Mouse (Mus musculus) liver, postnatal 0 days (tissue): ENCODE measurements around the gene Atf7. TPM values are rescaled to one million over a fixed set of nuclear protein-coding genes. Genes with fewer than 3 reads are reported as not detected.
"Not testable (repeated sequence)": the region's sequence is repeated elsewhere in the genome, so short reads cannot be mapped to it uniquely, and the experiment has no call there.

Experiments used
- ATAC-seq: fragments of 200-750 bp; cut with Nextera tagmentation; 2 replicates; pipeline ENCODE4 v1.8.0; 2017; ENCODE audit warnings: mild to moderate bottlenecking, moderate library complexity
- DNase-seq: peaks from one replicate; pipeline ENCODE4 v3.0.0-alpha.2; 2016
- H3K27ac ChIP-seq: fragments of 300-500 bp; sonication (generic); 2 replicates; pipeline ENCODE4 v1.5.1; 2014; ENCODE audit warnings: antibody characterized with exemption, moderate library complexity, mild to moderate bottlenecking, low read depth
- H3K27me3 ChIP-seq: fragments of 300-500 bp; sonication (generic); 2 replicates; pipeline ENCODE4 v1.6.1; 2014; ENCODE audit warnings: low read length, control low read depth, mixed read lengths; ENCODE audit not compliant: insufficient read depth
- H3K36me3 ChIP-seq: fragments of 300-500 bp; sonication (generic); replicated peaks from 2 replicates; pipeline ENCODE4 v1.6.1; 2014; ENCODE audit warnings: mild to moderate bottlenecking, control low read depth, low read length, moderate library complexity, mixed read lengths; ENCODE audit not compliant: insufficient read depth
- H3K4me1 ChIP-seq: fragments of 300-500 bp; sonication (generic); 2 replicates; pipeline ENCODE4 v1.6.1; 2014; ENCODE audit warnings: antibody characterized with exemption, mild to moderate bottlenecking, control low read depth; ENCODE audit not compliant: insufficient read depth
- H3K4me2 ChIP-seq: fragments of 300-500 bp; sonication (generic); 2 replicates; pipeline ENCODE4 v1.6.1; 2014; ENCODE audit warnings: low read depth, mild to moderate bottlenecking, low read length, moderate library complexity, mixed read lengths
- H3K4me3 ChIP-seq: fragments of 300-500 bp; sonication (generic); 2 replicates; pipeline ENCODE4 v1.5.1; 2014; ENCODE audit warnings: low read depth, low read length
- H3K9ac ChIP-seq: fragments of 300-500 bp; sonication (generic); replicated peaks from 2 replicates; pipeline ENCODE4 v1.6.1; 2014; ENCODE audit warnings: mild to moderate bottlenecking, moderate library complexity
- H3K9me3 ChIP-seq: fragments of 300-500 bp; sonication (generic); 2 replicates; pipeline ENCODE4 v1.6.1; 2016; ENCODE audit warnings: mild to moderate bottlenecking, control low read depth, low read length, mixed read lengths
- CTCF ChIP-seq: sonication (generic); IDR thresholded peaks from 2 replicates; pipeline ENCODE4 v1.5.1; 2016; ENCODE audit warnings: antibody characterized with exemption, low read depth
- EP300 ChIP-seq: IDR thresholded peaks from 2 replicates; pipeline ENCODE4 v1.6.1; 2016; ENCODE audit warnings: antibody characterized with exemption, low read depth, mild to moderate bottlenecking
- WGBS: fragments of 180-500 bp; shearing (Covaris S2); extraction: QIAGEN DNeasy Blood & Tissue Kit; methylation state at CpG from one replicate; pipeline ENCODE4 v1.1.7; 2014; ENCODE audit not compliant: insufficient replicate concordance; 5-methylcytosine and 5-hydroxymethylcytosine counted together
- polyA plus RNA-seq: library from polyadenylated mRNA; unstranded; fragments of >200 nt; fragmentation: Nextera tagmentation; extraction: Ambion mirVana; gene quantifications from 2 replicates; pipeline ENCODE4 v1.2.1, GENCODE M21; 2015

Atf7 gene
- polyA plus RNA-seq, 1 experiment from 2014 or later = 8.1 TPM

DNA sequence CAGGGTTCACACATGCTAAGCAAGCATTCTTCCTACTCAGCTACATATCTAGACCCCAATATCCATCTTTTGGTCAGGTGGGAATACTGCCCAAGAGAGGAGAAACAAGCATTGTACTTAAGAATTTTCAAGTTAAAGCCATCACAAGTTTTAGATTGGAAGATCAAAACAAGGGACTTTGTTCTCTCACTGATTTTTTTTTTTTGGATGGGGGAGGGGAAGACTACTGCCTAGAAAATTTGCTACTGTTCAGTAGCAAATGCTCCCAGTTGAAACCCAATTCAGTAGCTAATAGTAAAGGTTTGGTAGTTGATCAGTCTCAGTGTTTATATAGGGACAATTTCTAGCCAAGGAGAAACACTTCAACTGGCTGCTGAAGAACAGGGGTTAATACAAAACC is 2.7 kb downstream of the Atf7 start:
- H3K36me3 ChIP-seq = no peaks in the 10 kb centered on the region
- H3K27me3 ChIP-seq = no peaks in the 10 kb centered on the region
- ATAC-seq (no peak), DNase-seq (no peak)
- TF ChIP-seq EP300 = no peak
- TF ChIP-seq CTCF = no peak
- H3K4me3 ChIP-seq = no peak overlapping the region
- no peaks in the 10 kb centered on the region for H3K9me3 ChIP-seq
- no peak overlapping the region for H3K9ac ChIP-seq
- H3K4me1 ChIP-seq = peaks cover 20% of the 10 kb centered on the region
- no peak overlapping the region for H3K27ac ChIP-seq
- H3K4me2 ChIP-seq = 0 out of 2 replicates have a peak overlapping the region, but pooled peaks have one; percentile 3

DNA sequence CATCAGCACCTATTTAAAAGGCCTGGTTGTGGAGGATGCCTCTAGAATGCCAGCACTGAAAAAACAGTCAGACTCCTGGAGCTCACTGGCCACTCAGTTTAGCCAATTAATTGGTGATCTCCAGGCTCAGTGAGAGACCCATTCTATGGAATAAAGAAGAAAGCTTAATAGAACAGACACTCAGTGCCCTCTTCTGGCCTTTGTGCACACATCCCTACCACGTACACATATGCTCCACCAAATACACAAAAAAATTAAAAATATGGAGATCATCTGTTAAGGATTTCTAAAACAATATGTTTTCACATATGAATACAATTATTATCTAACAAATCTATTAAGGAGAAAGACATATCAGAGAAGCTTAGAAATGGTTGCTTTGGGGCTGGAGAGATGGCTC is 4.5 kb downstream of the Atf7 start:
- peaks cover 20% of the 10 kb centered on the region for H3K4me1 ChIP-seq
- TF ChIP-seq EP300 (no peak), CTCF (0 out of 2 replicates have a peak, but pooled peaks have one; percentile 18)
- DNase-seq (no peak), ATAC-seq (no peak)
- H3K27me3 ChIP-seq = no peaks in the 10 kb centered on the region
- no peaks in the 10 kb centered on the region for H3K9me3 ChIP-seq
- no peak overlapping the region for H3K9ac ChIP-seq
- H3K4me2 ChIP-seq = no peak overlapping the region
- 76% methylated on average over 1 of the region's 1 CpGs for WGBS
- H3K36me3 ChIP-seq = no peaks in the 10 kb centered on the region
- H3K4me3 ChIP-seq = no peak overlapping the region
- no peak overlapping the region for H3K27ac ChIP-seq

DNA sequence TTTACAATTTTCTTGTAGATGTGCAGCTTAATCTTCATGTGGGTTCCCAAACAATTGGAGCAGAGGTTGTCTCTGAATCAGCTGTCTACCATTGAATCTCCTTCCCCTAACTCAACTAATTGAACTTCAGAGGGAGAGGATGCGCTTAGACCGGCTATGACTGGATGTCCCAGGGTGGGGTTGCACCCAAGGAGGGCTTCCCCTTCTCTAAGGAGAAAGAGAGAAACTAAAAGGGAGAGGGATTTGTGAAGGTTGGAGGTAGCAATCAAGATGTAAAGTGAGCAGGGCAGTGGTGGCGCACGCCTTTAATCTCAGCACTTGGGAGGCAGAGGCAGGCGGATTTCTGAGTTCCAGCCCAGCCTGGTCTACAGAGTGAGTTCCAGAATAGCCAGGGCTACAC is 5.8 kb downstream of the Atf7 start:
- no peaks in the 10 kb centered on the region for H3K9me3 ChIP-seq
- TF ChIP-seq EP300 (no peak), CTCF (no peak)
- H3K36me3 ChIP-seq = no peaks in the 10 kb centered on the region
- no peak for ATAC-seq
- no peak overlapping the region for H3K27ac ChIP-seq
- H3K9ac ChIP-seq = no peak overlapping the region
- H3K4me3 ChIP-seq = no peak overlapping the region
- peaks cover 19% of the 10 kb centered on the region for H3K4me1 ChIP-seq
- 88% methylated on average over 5 of the region's 5 CpGs for WGBS
- no peak for DNase-seq
- no peaks in the 10 kb centered on the region for H3K27me3 ChIP-seq
- H3K4me2 ChIP-seq = no peak overlapping the region

DNA sequence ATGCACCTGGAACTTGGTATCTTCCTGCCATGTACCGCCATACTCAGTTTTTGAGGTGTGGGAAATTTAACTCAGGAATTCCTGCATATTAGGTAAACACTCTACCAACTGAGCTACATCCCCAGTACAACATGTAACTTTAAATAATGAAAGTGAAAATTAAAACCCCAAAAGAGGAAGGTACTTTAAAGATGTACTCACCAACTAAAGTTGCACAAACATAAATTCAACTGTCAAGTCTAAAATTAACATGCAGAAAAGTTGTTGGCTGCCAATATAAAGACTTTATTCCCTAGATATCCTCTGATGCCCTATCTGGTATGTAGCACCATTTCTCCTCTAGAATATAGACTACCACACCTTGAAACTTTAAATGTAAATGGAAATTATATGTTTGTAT is 7.6 kb downstream of the Atf7 start:
- no peak overlapping the region for H3K27ac ChIP-seq
- 67% methylated on average over 1 of the region's 1 CpGs for WGBS
- no peaks in the 10 kb centered on the region for H3K9me3 ChIP-seq
- peaks cover 8% of the 10 kb centered on the region for H3K4me1 ChIP-seq
- no peaks in the 10 kb centered on the region for H3K27me3 ChIP-seq
- no peaks in the 10 kb centered on the region for H3K36me3 ChIP-seq
- H3K9ac ChIP-seq = no peak overlapping the region
- ATAC-seq (no peak), DNase-seq (no peak)
- H3K4me3 ChIP-seq = no peak overlapping the region
- peak overlapping the region; percentile 39 for H3K4me2 ChIP-seq
- TF ChIP-seq CTCF = no peak
- TF ChIP-seq EP300 = no peak

DNA sequence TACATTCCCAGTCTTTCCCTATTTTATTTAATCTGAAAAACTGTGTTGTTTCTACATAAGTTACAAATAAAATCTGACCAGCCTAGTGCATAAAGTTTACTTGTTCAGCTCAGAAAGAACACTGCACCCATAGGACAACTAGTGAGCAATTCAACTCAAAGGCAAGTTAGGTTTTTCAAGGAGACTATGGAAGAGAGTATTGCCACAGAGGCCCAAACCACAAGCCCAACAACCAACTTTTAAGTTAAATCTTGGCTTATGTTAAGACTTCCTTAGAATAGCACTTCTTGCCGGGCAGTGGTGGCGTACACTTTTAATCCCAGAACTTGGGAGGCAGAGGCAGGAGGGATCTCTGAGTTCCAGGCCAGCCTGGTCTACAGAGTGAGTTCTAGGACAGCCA is 9.1 kb downstream of the Atf7 start:
- no peaks in the 10 kb centered on the region for H3K36me3 ChIP-seq
- 74% methylated on average over 2 of the region's 2 CpGs for WGBS

DNA sequence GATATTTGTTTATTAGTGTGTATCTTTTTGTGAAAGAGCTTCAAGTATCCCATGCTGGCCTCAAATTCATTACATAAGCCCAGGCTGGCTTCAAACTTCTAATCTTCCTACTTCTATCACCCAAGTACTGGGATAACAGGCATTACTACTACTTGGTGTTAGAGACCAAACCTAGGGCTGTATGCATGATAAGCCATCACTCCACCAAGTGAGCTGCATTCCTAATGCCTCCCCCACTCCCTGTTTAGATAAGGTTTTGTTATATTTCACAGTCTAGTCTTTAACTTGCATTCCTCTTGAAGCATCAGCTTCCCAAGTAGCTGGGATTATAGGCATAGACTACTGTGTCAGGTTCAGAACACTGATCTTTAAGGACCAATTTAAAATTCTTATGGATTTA is 11.0 kb downstream of the Atf7 start:
- no peak for TF ChIP-seq EP300
- TF ChIP-seq CTCF = no peak
- Histone ChIP-seq H3K27me3 (no peaks in the 10 kb centered on the region), H3K27ac (no peak overlapping the region), H3K9ac (no peak overlapping the region), H3K36me3 (no peaks in the 10 kb centered on the region), H3K4me3 (no peak overlapping the region), H3K4me2 (no peak overlapping the region), H3K9me3 (no peaks in the 10 kb centered on the region), H3K4me1 (peaks cover 3% of the 10 kb centered on the region; the same call in 1 of the 2 replicates)
- DNase-seq (no peak), ATAC-seq (no peak)

More for the DNA sequence above, 9.1 kb downstream of the Atf7 start:
- H3K9me3 ChIP-seq = no peaks in the 10 kb centered on the region
- H3K9ac ChIP-seq = no peak overlapping the region
- H3K27me3 ChIP-seq = no peaks in the 10 kb centered on the region
- H3K4me2 ChIP-seq = no peak overlapping the region
- TF ChIP-seq EP300 = no peak
- TF ChIP-seq CTCF = no peak
- no peak for DNase-seq
- no peak for ATAC-seq
- H3K4me3 ChIP-seq = no peak overlapping the region
- peaks cover 3% of the 10 kb centered on the region; the same call in 1 of the 2 replicates for H3K4me1 ChIP-seq
- no peak overlapping the region for H3K27ac ChIP-seq

DNA sequence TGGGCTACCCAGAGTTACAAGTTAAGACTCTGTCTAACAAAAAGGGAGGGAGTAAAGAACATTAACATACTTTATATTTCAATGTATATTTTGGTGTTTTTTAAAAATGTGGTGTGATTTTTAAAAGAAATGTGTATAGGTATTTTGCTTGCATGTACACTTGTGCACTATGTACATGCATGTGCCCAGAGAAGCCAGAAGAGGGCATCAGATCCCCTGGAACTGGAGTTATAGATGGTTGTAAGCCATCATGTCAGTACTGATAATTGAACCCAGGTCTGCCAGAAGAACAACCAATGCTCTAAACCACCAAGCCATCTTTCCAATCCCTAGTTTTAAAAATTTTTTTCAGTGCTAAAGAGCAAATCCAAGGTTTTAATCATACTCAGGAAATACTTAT is 12.3 kb downstream of the Atf7 start:
- DNase-seq = no peak
- no peaks in the 10 kb centered on the region for H3K27me3 ChIP-seq
- H3K4me3 ChIP-seq = no peak overlapping the region
- TF ChIP-seq CTCF = peak; percentile 52
- TF ChIP-seq EP300 = no peak
- H3K27ac ChIP-seq = no peak overlapping the region
- H3K36me3 ChIP-seq = no peaks in the 10 kb centered on the region
- no peak for ATAC-seq
- peaks cover 3% of the 10 kb centered on the region; the same call in 1 of the 2 replicates for H3K4me1 ChIP-seq
- H3K4me2 ChIP-seq = no peak overlapping the region
- H3K9ac ChIP-seq = no peak overlapping the region
- no peaks in the 10 kb centered on the region for H3K9me3 ChIP-seq

DNA sequence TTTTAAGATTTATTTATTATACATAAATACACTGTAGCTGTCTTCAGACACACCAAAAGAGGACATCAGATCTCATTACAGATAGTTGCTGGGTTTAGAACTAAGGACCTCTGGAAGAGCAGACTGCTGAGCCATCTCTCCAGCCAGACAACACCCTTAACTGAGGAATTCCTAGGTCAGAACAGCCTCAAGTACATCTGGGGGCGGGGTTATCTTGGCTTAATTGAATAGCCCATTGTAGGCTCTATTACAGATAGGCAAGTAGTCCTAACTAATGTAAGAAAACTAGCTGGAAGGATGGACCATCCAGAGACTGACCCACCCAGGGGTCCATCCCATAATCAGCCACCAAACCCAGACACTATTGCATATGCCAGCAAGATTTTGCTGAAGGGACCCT is 16.7 kb downstream of the Atf7 start:
- not testable (repeated sequence) for H3K4me3 ChIP-seq, ATAC-seq, H3K27me3 ChIP-seq, H3K36me3 ChIP-seq, H3K4me1 ChIP-seq, H3K9me3 ChIP-seq, DNase-seq, H3K4me2 ChIP-seq, H3K27ac ChIP-seq, H3K9ac ChIP-seq
- WGBS = 84% methylated on average over 1 of the region's 1 CpGs
